Mouse (Mus musculus) forebrain, embryonic 10.5 days (tissue): ENCODE measurements around the gene 7420426K07Rik. TPM values are rescaled to one million over a fixed set of nuclear protein-coding genes. Genes with fewer than 3 reads are reported as not detected.

Experiments used
- DNase-seq: peaks from one replicate; pipeline ENCODE4 v3.0.0-alpha.2; 2017; ENCODE audit warnings: low spot score; ENCODE audit errors: extremely low spot score
- H3K27ac ChIP-seq: fragments of 300-500 bp; sonication (generic); 2 replicates; pipeline ENCODE4 v1.5.1; 2016; ENCODE audit warnings: mild to moderate bottlenecking
- H3K27me3 ChIP-seq: fragments of 300-500 bp; sonication (generic); 2 replicates; pipeline ENCODE4 v1.6.1; 2016; ENCODE audit warnings: mild to moderate bottlenecking; ENCODE audit not compliant: poor library complexity, severe bottlenecking
- H3K36me3 ChIP-seq: fragments of 300-500 bp; sonication (generic); replicated peaks from 2 replicates; pipeline ENCODE4 v1.6.1; 2016; ENCODE audit warnings: mild to moderate bottlenecking, moderate library complexity
- H3K4me1 ChIP-seq: fragments of 300-500 bp; sonication (generic); 2 replicates; pipeline ENCODE4 v1.6.1; 2016
- H3K4me3 ChIP-seq: fragments of 300-500 bp; sonication (generic); 2 replicates; pipeline ENCODE4 v1.5.1; 2016; ENCODE audit warnings: mild to moderate bottlenecking, moderate library complexity
- H3K9me3 ChIP-seq: fragments of 300-500 bp; sonication (generic); 2 replicates; pipeline ENCODE4 v1.6.1; 2016; ENCODE audit warnings: mild to moderate bottlenecking, moderate library complexity
- WGBS: fragments of 180-500 bp; shearing (Covaris S2); methylation state at CpG from one replicate; pipeline ENCODE4 v1.1.7; 2016; 5-methylcytosine and 5-hydroxymethylcytosine counted together
- polyA plus RNA-seq: library from polyadenylated mRNA; unstranded; fragments of >200 nt; fragmentation: Nextera tagmentation; extraction: Ambion mirVana; gene quantifications from 2 replicates; pipeline ENCODE4 v1.2.1, GENCODE M21; 2016

Gene 7420426K07Rik
- not detected in 2 replicates for polyA plus RNA-seq

DNA sequence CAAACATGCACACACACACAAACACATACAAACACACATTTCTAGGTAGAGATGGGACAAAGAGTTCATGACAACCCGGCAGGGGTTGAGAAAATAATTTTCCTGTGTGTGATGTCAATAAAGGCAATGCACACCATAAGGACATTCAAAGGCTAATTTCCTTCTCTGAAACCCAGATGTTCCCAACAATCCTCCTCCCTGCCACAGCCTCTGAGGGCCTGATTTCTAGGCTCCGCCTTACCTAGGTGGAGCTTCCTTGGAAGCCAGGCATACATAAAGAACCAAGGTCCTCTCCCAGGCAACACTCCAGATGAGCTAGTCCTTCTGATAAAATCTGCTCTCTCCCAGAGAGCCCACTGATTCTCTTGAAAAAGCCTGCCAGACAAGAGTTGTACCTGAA, at the start of gene 7420426K07Rik:
TSS of gene 7420426K07Rik (plus strand) at position 301 of the 400 bp plus-strand sequence.
- DNase-seq: no peak
- H3K9me3 ChIP-seq: peaks cover 5% of the 10 kb centered on the region; the same call in 1 of the 2 replicates
- H3K36me3 ChIP-seq: no peaks in the 10 kb centered on the region
- H3K4me3 ChIP-seq: no peak within 1 kb of the TSS
- 91% methylated on average over 2 of the region's 2 CpGs for WGBS
- H3K27ac ChIP-seq: no peak within 1 kb of the TSS
- no peaks in the 10 kb centered on the region for H3K4me1 ChIP-seq
- H3K27me3 ChIP-seq: no peaks in the 10 kb centered on the region

DNA sequence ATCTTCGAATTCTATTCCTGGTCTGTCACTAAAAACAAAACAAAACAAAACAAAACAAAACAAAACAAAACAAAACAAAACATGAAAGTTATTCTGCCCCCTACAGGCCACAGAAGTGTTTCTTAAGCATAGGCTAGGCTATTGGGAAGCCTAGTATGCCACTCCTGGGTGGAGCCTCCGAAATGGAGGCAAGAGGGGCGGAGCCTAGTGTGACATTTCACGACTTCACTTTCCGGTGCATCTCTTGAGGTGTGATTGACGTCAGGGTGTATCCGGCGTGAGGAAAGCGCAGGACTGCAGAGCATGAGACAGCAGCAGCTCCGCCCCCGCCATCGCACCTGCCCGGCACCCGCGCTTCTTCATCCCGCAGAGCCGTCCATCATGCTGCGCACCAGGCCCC, 46.7 kb upstream of the 7420426K07Rik start, which contains the start of gene Prr23a2:
TSS of gene Prr23a2 (plus strand) at position 285 of the 400 bp plus-strand sequence.
- no peak for DNase-seq
- no peaks in the 10 kb centered on the region for H3K27me3 ChIP-seq
- no peak within 1 kb of the TSS for H3K27ac ChIP-seq
- 80% methylated on average over 18 of the region's 18 CpGs for WGBS
- H3K4me1 ChIP-seq: no peaks in the 10 kb centered on the region
- no peaks in the 10 kb centered on the region for H3K9me3 ChIP-seq
- H3K36me3 ChIP-seq: no peaks in the 10 kb centered on the region
- no peak within 1 kb of the TSS for H3K4me3 ChIP-seq

DNA sequence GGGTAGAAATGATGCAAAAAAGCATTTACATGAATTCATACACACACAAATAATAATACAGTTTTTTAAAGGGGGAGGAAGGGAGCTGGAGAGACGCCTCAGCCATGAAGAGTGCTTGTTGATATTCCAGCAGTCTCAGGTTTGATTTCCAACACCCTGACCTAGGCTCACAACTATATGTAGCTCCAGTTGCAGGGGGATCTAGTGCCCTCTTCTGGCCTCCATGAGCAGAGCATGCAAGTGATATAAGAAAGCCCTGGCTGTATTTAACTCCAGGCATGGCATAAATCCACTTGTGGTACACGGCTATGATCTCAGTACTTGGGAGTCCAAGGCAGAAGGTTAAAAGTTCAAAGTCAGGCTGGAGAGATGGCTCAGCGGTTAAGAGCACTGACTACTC, 39.5 kb upstream of the 7420426K07Rik start:
- Histone ChIP-seq H3K4me3 (no peak overlapping the region), H3K4me1 (no peaks in the 10 kb centered on the region), H3K27ac (no peak overlapping the region), H3K9me3 (peaks cover 13% of the 10 kb centered on the region), H3K36me3 (no peaks in the 10 kb centered on the region), H3K27me3 (peaks cover 15% of the 10 kb centered on the region; the same call in 1 of the 2 replicates)
- WGBS: 70% methylated on average over 3 of the region's 3 CpGs
- no peak for DNase-seq

DNA sequence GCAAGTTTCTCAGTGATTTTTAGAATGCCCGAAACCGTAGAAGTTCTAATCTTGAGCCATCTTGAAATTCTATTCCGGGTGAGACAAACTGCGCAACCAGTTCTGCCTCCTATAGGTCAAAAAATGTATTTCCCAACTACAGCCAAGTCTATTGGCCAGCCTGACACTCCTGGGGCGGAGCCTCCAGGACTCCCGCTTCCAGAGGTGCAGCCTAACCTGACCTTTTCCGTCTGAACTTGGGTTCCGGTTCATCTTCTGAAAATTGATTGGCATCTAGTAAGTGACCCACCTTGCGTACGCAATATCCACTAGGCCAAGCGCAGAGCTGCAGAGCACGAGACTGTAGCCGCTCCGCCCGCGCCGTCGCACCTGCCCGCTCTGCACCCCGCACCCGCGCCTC, 38.3 kb upstream of the 7420426K07Rik start, which contains the start of gene Prr23a3:
TSS of gene Prr23a3 (plus strand) at position 197 of the 400 bp plus-strand sequence.
- Histone ChIP-seq H3K36me3 (no peaks in the 10 kb centered on the region), H3K4me1 (no peaks in the 10 kb centered on the region), H3K27ac (no peak within 1 kb of the TSS), H3K9me3 (peaks cover 13% of the 10 kb centered on the region), H3K27me3 (peaks cover 15% of the 10 kb centered on the region; the same call in 1 of the 2 replicates), H3K4me3 (peak within 1 kb of the TSS; percentile 20; the same call in 1 of the 2 replicates)
- no peak for DNase-seq
- 52% methylated on average over 22 of the region's 22 CpGs for WGBS

DNA sequence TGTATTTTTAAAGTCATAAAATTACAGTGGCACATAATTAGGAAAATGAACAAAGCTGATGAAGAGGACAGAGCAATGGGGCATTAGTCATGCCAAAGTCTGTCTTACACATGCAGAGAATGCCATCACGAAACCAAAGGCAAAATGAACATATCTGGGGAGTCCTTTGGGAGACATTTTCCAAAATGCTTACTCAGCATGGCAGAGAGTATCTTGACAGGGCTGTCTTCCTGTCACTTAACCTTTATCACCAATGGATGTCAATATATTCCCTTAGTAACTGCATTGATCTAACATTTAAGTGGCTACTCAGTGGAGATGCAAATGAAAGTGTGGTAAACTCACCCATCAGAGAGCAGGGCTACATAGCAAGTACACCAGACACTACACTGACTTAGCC, 1.4 kb upstream of the 7420426K07Rik start:
- Histone ChIP-seq H3K27me3 (no peaks in the 10 kb centered on the region), H3K27ac (no peak overlapping the region), H3K4me3 (no peak overlapping the region), H3K36me3 (no peaks in the 10 kb centered on the region), H3K9me3 (peaks cover 18% of the 10 kb centered on the region), H3K4me1 (no peaks in the 10 kb centered on the region)
- WGBS: 79% methylated on average over 1 of the region's 1 CpGs
- no peak for DNase-seq

DNA sequence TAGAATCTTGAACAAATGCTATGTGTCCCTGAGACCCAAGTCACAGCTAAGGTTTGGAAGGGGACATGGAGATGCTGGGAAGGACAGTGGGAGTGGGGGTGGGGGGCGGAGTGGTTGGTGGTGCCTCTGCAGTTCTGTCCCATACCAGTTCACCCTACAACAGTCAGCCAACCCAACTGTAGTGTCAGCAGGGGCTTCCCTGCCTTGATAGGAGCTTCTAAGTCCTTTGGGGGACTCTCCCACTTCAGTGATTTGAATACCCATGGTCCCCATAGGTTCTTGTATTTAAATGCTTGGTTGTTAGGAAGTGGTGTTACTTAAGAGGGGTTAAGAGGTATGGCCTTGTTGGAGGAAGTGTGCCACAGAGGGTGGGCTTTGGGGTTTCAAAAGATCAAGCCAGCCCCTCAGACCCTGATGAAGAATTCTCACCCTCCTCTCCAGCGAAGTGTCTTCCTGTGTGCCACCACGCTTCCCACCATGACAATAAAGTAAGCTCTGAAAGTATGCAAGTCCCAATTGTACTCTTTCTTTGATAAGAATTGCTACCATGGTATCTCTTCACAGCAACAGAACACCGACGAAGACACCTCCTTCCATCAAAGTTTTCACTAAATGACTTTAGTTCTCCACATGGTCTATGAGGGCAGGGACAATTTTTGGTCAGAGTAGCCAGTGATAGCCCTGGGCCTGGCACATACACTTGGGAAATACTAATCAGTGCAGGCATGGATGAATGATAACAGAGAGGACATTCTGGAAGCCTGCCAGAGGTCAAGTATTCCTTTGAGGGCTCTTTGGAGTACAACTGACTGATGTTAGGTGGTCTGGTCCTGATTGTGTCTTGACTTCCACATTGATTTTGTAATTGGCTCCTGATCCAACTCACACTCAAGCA, 18.0 kb downstream of the 7420426K07Rik start:
- WGBS: 93% methylated on average over 5 of the region's 5 CpGs
- H3K4me3 ChIP-seq: no peak overlapping the region
- no peaks in the 10 kb centered on the region for H3K9me3 ChIP-seq
- no peaks in the 10 kb centered on the region for H3K27me3 ChIP-seq
- no peaks in the 10 kb centered on the region for H3K36me3 ChIP-seq
- peaks cover 17% of the 10 kb centered on the region for H3K4me1 ChIP-seq
- no peak for DNase-seq
- no peak overlapping the region for H3K27ac ChIP-seq

DNA sequence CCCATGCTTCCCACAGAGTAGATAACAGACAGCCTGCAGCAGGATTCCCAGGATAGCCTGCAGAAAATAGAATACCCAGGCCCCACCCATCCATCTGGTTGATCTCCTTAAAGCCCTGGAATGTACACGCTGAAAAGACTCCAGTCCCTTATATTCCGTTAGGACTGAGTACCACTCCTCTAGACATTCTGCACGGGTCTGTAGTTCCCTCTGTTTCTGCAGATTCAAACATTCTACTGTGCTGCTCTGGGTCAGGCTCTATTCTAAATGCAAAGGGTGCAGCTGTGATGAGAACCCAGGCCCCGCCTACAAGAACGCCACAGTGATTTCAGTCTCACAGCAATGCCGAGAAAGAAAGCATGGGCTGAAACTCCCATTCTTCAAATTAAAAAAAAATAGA, 20.2 kb downstream of the 7420426K07Rik start:
- 0 out of 2 replicates have a peak overlapping the region, but pooled peaks have one; percentile 35 for H3K27ac ChIP-seq
- no peak for DNase-seq
- peaks cover 17% of the 10 kb centered on the region for H3K4me1 ChIP-seq
- no peaks in the 10 kb centered on the region for H3K27me3 ChIP-seq
- no peaks in the 10 kb centered on the region for H3K9me3 ChIP-seq
- 20% methylated on average over 6 of the region's 6 CpGs for WGBS
- H3K36me3 ChIP-seq: no peaks in the 10 kb centered on the region
- H3K4me3 ChIP-seq: no peak overlapping the region

DNA sequence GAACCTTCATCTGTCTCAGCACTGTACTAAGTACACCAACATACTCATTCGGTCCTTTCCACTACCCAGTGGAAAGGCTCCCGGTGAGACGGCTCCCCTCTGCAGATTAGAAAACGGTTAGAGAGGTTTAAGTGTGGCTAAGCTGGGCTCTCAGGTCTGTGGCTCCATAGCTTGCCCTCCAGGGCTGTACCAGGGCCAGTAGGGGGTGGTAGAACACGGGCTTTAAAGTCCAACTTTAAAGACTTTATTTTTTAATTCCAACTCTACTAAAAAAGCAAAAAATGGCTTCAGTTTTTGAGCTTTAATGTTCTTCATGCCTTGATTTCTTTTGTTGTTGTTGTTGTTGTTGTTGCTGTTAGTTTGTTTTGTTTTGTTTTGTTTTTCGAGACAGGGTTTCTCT, 21.3 kb downstream of the 7420426K07Rik start:
- Histone ChIP-seq H3K27ac (no peak overlapping the region), H3K4me1 (peaks cover 17% of the 10 kb centered on the region), H3K9me3 (no peaks in the 10 kb centered on the region), H3K4me3 (no peak overlapping the region), H3K36me3 (no peaks in the 10 kb centered on the region), H3K27me3 (no peaks in the 10 kb centered on the region)
- WGBS: 59% methylated on average over 6 of the region's 6 CpGs
- DNase-seq: no peak

DNA sequence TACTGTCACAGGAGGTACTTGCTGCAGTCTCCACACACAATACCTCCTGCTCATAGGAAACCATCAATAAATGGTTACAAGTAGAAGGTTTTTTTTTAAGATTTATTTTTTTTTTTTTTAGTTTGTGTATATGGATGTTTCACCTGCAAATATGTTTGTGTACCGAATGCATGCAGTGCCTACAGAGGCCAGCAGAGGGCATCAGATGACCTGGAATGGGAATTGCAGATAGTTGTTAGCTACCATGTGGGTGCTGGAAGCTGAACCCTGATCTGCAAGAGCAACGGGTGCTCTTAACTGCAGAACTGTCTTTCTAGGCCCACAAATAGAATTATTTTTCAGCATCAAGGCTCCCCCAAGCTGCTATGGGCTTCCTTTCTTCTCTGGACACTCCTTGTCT, 26.6 kb downstream of the 7420426K07Rik start:
- Histone ChIP-seq H3K4me3 (no peak overlapping the region), H3K9me3 (0 out of 2 replicates have a peak, but pooled peaks cover 8% of the 10 kb centered on the region), H3K36me3 (no peaks in the 10 kb centered on the region), H3K27ac (no peak overlapping the region), H3K27me3 (peaks cover 8% of the 10 kb centered on the region), H3K4me1 (peaks cover 31% of the 10 kb centered on the region)
- WGBS: 87% methylated on average over 2 of the region's 2 CpGs
- DNase-seq: no peak

DNA sequence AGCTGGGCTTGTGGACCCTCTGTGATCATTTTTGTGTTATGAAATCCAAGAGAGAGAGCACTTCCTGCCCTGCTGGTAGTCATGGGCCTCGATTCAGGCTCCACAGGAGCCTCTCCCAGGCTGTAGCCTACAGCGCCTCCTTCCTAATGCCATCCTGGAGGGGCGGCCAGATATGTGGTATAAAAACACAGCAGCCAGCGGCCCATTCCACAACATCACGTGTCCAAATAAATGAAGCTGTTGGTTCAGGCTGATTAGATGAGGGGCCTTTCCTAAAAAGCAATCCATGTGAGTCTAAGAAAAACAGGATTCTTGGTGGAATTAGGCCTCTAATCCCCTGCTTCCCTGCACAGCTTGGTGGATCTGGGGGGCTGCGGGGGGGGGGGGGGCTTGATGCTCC, 30.0 kb downstream of the 7420426K07Rik start:
- Histone ChIP-seq H3K4me3 (no peak overlapping the region), H3K27me3 (peaks cover 26% of the 10 kb centered on the region), H3K27ac (peak overlapping the region; percentile 51; the same call in 1 of the 2 replicates), H3K9me3 (0 out of 2 replicates have a peak, but pooled peaks cover 8% of the 10 kb centered on the region), H3K36me3 (no peaks in the 10 kb centered on the region), H3K4me1 (peaks cover 42% of the 10 kb centered on the region)
- DNase-seq: no peak
- WGBS: 4% methylated on average over 6 of the region's 6 CpGs

DNA sequence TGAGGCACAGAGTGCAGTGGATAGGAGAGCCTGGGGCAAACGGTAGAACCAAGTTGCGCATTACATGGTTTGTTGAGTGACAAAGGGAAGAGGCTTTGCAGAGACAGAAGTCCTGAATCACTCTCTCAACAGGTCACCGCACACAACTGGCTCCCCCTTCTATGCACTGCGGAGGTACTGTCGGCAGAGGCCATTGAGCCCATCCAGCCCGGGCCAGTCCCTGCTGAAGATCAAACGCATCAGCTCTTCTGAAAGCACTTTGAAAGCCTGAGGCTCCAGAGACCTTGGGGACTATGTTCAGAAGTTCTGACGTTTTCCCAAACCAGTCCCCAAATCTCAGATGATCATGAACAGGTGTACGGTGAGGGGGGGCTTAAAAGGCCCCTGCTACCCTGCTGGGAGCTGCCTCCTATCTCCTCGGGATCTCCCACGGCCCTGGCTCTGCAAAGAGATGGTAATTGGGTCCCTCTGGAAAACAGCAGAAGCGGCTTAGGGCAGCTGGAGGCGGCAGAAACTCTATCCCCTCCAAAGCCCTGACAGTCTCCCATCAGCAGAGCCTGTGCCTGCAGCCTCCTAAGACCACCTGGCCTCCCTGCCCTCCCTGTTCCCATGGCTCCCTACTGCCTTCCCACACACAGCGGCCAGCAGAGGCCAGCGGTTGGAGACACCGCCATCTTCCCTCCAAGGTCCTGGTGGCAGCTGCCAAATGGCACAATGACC, 32.4 kb downstream of the 7420426K07Rik start:
- H3K36me3 ChIP-seq: no peaks in the 10 kb centered on the region
- H3K9me3 ChIP-seq: no peaks in the 10 kb centered on the region
- H3K4me1 ChIP-seq: peaks cover 42% of the 10 kb centered on the region
- H3K4me3 ChIP-seq: no peak overlapping the region
- DNase-seq: no peak
- 18% methylated on average over 16 of the region's 16 CpGs for WGBS
- H3K27me3 ChIP-seq: peaks cover 26% of the 10 kb centered on the region
- no peak overlapping the region for H3K27ac ChIP-seq

DNA sequence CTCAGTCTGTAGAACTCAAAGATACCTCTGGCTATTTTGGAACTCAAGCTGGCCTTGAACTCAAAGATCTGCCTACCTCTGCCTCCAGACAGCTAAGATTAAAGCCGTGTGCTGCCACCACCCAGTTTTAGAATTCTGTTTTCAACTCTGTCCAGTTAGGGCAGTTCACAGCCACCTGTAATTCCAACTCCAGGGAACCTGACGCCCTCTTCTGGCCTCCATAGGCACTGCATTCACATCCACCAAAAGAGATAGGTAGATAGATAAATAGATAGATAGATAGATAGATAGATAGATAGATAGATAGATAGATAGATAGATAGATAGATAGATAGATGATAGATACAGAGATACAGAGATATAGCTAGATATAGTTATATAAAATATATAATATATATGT, 36.4 kb downstream of the 7420426K07Rik start:
- H3K4me3 ChIP-seq: no peak overlapping the region
- peaks cover 20% of the 10 kb centered on the region for H3K27me3 ChIP-seq
- H3K36me3 ChIP-seq: no peaks in the 10 kb centered on the region
- WGBS: 29% methylated on average over 2 of the region's 2 CpGs
- peaks cover 13% of the 10 kb centered on the region for H3K4me1 ChIP-seq
- H3K27ac ChIP-seq: no peak overlapping the region
- no peaks in the 10 kb centered on the region for H3K9me3 ChIP-seq
- DNase-seq: no peak
